Mouse (Mus musculus): Measurements from ENCODE around the gene Kcnd2.

Kcnd2 gene

GRCm38 (mm10) chr6:21609381-21610059 lies 394.2 kb downstream of the Kcnd2 start:
- in situ Hi-C loops (cut with MboI; ENCODE audit: low pct_unique_long_range_greater_than_20kb in 1 of 2, low sequenced_read_pairs in 2 of 2, unreplicated experiment in 1 of 2), result no loop called here

GRCm38 (mm10) chr6:21629989-21630388 lies 414.7 kb downstream of the Kcnd2 start:
- in situ Hi-C loops (cut with MboI; ENCODE audit: low pct_unique_long_range_greater_than_20kb in 1 of 2, low sequenced_read_pairs in 2 of 2, unreplicated experiment in 1 of 2), result no loop called here

DNA sequence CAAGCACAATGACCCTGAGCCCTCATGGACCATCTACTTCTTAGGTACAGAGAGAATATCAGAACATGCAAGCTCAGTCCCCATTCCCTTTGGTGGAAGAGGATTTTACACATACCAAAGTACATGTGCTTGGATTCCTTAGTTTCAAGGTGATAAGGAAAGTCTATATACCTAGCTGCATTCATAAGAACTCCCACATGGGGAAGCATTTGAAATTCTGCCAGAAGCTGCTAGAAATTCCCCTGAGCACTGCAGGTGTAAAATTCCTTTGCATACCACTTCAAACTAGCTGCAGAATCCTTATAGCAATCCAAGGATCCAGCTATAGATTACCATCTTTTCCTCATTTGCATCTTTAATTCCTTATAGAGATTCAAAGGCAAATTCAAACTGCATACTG lies 440.4 kb downstream of the Kcnd2 start:
- in situ Hi-C loops (cut with MboI; ENCODE audit: low pct_unique_long_range_greater_than_20kb in 1 of 2, low sequenced_read_pairs in 2 of 2, unreplicated experiment in 1 of 2), result no loop called here

DNA sequence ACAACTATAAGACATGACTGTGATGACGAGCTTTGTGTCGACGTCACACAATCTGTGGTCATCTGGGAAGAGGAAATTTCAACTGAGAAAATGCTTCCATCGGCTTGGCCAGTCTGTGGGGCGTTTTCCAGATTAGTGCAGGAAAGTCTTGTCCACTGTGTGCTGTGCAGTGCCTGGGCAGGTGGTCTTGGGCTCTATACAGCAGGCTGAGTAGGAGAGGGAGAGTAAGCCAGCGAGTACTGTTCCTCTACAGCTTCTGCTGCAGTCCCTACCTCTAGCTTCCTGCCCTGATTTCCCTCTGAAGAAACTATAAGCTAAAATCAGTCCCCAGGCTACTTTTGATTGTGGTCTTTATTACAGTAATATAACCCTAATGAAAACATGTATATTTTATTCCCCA lies 448.8 kb downstream of the Kcnd2 start:
- in situ Hi-C loops (cut with MboI; ENCODE audit: low pct_unique_long_range_greater_than_20kb in 1 of 2, low sequenced_read_pairs in 2 of 2, unreplicated experiment in 1 of 2), result no loop called here

- in situ Hi-C loops (cut with MboI; ENCODE audit: low pct_unique_long_range_greater_than_20kb in 1 of 2, low sequenced_read_pairs in 2 of 2, unreplicated experiment in 1 of 2), result no loop called here
These were observed 449.3 kb downstream of the Kcnd2 start for GRCm38 (mm10) chr6:21664638-21665037.

DNA sequence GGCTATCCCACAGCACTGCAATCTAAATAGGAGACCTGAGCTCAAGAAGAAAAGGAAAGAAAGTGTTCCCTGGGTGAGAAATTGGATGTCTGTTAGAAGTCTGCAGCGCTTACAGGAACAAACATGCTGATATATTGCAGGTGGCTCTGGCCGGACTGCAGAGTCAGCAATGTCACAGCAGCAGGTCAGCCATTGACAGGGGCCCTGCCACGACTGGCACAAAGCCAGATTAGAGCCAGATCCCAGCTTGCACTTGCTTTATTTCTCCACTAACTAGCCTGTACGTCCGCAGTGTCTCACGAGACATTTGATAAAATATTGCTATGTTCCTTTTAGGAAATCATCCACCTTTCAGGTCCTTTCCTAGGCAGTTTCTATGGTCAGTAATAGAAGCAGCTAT lies 468.9 kb downstream of the Kcnd2 start:
- in situ Hi-C loops (cut with MboI; ENCODE audit: low pct_unique_long_range_greater_than_20kb in 1 of 2, low sequenced_read_pairs in 2 of 2, unreplicated experiment in 1 of 2), result no loop called here

- in situ Hi-C loops (cut with MboI; ENCODE audit: low pct_unique_long_range_greater_than_20kb in 1 of 2, low sequenced_read_pairs in 2 of 2, unreplicated experiment in 1 of 2), result no loop called here
These were observed 471.1 kb downstream of the Kcnd2 start for GRCm38 (mm10) chr6:21686388-21686787.

GRCm38 (mm10) chr6:21692861-21693350 lies 477.6 kb downstream of the Kcnd2 start:
- in situ Hi-C loops (cut with MboI; ENCODE audit: low pct_unique_long_range_greater_than_20kb in 1 of 2, low sequenced_read_pairs in 2 of 2, unreplicated experiment in 1 of 2), result no loop called here

DNA sequence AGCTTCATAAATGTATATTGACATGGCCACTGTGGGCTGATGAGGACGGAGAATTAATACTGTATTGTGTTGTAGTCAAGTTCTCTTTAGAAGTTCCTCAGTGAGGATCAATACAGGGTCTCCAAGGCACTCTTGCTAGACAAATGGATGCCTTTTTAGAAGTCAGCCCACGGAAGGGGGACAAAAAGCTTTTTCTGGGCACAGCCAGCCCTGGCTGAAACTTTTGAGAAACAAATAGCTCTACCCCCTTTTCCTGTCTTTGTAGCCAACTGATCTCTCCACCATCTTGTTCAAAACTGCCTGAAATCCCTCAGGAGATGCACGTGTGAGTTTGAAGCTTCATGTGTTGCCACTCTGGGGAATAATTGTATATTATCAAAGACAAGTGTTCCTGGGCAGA lies 482.3 kb downstream of the Kcnd2 start:
- in situ Hi-C loops (cut with MboI; ENCODE audit: low pct_unique_long_range_greater_than_20kb in 1 of 2, low sequenced_read_pairs in 2 of 2, unreplicated experiment in 1 of 2), result no loop called here

DNA sequence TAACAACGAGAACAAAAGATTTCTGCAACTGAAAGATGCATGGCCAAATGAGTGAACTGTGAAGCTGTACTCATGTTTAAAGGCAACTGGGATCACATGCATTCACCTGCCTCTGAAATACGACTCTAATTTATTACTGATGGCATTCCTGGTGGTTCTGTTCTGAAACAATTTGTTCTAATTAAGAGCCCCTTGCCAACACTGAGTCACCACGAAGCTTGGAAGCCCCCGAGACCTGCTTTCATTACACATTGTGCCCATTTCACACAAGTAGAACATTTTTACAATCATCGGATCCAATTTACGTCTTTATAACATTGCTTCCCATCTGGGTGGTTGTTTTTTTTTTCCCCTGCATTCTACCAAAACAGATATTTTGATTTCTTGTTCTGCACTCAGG lies 485.8 kb downstream of the Kcnd2 start:
- in situ Hi-C loops (cut with MboI; ENCODE audit: low pct_unique_long_range_greater_than_20kb in 1 of 2, low sequenced_read_pairs in 2 of 2, unreplicated experiment in 1 of 2), result no loop called here

DNA sequence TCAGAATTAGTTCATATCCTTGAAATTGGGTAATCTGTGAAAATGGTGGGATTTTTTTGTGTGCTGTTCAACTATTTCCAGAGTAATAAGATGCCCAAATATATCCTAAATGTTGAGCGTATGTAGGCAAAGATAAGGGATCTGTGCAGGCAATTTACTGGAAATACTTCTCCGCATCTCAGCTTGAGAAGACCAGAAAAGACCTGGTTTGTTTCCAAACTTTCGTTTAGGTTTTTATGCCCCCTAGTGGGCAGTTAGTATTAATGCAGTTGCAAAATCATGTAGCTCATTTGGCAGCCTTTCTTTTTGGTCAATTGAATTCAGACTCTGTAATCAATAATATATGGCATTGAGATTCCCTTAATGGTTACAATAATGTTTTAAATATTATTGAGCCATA lies 493.9 kb downstream of the Kcnd2 start:
- in situ Hi-C loops (cut with MboI; ENCODE audit: low pct_unique_long_range_greater_than_20kb in 1 of 2, low sequenced_read_pairs in 2 of 2, unreplicated experiment in 1 of 2), result no loop called here

DNA sequence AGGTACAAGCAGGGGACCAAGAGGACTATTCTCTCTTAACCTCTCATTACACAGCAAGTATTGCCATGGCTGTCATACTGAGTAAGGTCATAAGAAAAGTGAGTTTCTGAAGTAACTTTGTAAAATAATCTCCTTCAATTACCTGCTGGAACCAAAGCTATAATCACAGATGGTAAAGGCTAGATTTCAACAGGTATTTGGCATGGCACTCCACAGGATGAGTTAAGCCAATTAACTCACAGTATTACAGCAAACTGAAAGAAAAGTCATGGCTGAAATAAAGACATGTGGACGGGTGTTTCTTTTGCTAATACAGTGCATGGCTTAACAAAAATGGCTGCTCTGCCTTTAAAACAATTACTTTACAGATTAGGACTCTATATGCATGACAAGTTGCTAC lies 503.8 kb downstream of the Kcnd2 start:
- in situ Hi-C loops (cut with MboI; ENCODE audit: low pct_unique_long_range_greater_than_20kb in 1 of 2, low sequenced_read_pairs in 2 of 2, unreplicated experiment in 1 of 2), result no loop called here

GRCm38 (mm10) chr6:21722238-21722637 lies 506.9 kb downstream of the Kcnd2 start:
- in situ Hi-C loops (cut with MboI; ENCODE audit: low pct_unique_long_range_greater_than_20kb in 1 of 2, low sequenced_read_pairs in 2 of 2, unreplicated experiment in 1 of 2), result no loop called here

DNA sequence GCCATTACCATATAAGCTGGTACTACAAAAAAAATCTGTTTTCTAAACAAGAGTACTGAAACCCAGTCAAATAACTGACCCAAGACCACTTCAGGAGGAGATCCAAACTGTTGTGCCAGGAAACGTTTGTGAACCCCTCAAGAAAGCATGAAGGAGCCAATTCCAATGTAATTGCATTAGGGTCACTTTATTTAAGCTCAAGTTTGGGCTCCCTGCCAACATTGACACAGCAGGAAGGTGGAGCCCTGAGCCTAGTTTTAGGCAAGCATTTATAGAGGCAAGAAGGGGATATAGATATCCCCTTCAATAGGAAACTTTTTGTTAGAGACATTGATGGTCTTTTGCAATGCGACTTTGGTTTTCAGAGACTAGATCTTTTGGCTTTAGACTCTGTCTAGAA lies 525.3 kb downstream of the Kcnd2 start:
- in situ Hi-C loops (cut with MboI; ENCODE audit: low pct_unique_long_range_greater_than_20kb in 1 of 2, low sequenced_read_pairs in 2 of 2, unreplicated experiment in 1 of 2), result no loop called here

DNA sequence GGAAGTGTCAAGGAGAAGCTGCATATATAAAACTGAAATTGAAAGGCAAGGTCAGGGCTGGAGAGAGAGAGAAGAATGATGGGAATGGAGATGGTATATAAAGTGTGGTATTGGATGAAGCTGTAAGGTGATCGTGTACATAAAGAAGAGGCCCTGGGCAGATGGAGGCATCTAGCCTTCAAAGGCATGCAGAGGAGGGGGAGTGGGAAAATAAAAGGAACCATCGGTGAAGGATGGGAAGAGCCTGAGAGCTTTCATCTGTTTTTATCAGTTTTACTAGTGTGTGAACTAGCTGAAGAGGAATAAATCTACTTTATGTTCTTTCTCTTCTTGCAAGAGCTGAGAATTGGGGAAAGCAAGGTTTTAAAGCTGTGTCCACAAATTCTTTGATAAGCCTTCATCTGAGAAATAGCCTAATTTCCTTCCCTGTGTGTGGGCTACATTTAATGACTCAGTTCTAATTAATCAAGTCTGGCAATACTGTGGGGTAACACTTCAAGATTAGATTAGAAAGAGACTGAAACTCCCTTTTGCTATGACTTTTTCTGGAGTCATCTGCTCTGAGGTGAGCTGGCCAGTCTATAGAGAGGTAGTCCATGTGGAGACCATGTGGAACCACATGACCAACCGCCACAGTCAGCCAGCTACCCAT lies 529.4 kb downstream of the Kcnd2 start:
- in situ Hi-C loops (cut with MboI; ENCODE audit: low pct_unique_long_range_greater_than_20kb in 1 of 2, low sequenced_read_pairs in 2 of 2, unreplicated experiment in 1 of 2), result no loop called here

DNA sequence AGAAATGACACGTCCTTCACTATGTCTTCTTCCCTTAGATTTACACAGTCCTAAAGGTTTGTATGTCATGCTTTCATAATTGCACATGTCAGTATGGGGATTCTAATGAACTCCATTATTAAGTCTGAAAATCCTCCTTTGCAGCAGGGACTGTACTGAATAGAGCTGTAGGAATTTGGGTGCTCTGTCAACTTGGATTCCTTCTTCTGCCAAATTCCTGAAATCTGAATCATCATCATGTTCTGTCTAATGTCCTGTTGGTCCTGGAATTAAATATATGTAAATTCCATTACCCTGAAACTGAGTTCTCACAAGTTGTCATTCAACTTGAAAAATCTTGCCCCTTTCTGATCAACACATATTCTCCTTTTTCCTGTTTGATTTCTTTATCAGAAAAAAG lies 532.2 kb downstream of the Kcnd2 start:
- in situ Hi-C loops (cut with MboI; ENCODE audit: low pct_unique_long_range_greater_than_20kb in 1 of 2, low sequenced_read_pairs in 2 of 2, unreplicated experiment in 1 of 2), result no loop called here

GRCm38 (mm10) chr6:21767787-21768221 lies 552.5 kb downstream of the Kcnd2 start:
- in situ Hi-C loops (cut with MboI; ENCODE audit: low pct_unique_long_range_greater_than_20kb in 1 of 2, low sequenced_read_pairs in 2 of 2, unreplicated experiment in 1 of 2), result no loop called here

DNA sequence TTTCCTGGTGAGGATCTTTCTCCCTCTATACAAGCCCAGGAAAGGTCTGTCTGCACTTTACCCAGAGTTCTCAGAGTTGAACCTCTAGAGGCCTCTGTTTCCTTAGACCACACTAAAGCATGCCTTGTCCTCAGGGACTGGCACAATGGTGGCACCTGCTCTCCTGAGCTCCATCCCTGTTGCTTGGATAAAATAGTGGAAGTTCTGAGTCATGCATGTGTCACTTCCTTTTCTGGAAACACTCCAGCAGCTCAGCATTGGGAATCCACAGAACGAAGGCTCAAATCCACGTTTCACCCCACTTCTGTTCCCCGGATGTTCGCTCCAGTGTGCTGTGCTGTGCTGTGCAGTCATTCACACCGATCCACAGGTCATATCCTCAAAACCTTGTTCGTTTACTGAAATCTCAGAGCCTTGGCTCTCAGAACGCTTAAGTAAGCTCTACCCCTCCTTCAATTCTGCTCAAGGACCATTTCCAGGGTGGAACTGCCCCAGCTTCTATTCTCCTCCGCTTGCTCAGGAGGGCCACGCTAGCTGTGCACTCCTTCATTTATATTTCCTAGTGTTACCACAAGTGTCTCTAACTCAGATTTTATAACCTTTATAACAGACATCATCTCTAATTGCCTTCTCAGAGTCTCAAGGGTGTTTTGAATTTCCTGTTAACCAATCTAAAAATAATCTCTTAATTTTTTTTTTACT lies 553.6 kb downstream of the Kcnd2 start:
- in situ Hi-C loops (cut with MboI; ENCODE audit: low pct_unique_long_range_greater_than_20kb in 1 of 2, low sequenced_read_pairs in 2 of 2, unreplicated experiment in 1 of 2), result no loop called here

- in situ Hi-C loops (cut with MboI; ENCODE audit: low pct_unique_long_range_greater_than_20kb in 1 of 2, low sequenced_read_pairs in 2 of 2, unreplicated experiment in 1 of 2), result no loop called here
These were observed 554.1 kb downstream of the Kcnd2 start for GRCm38 (mm10) chr6:21769447-21769809.
